Mouse (Mus musculus) frontal cortex, postnatal 25 days (tissue): Measurements from ENCODE around the gene Fgfr2.

Experiments
- DNase-seq, 2 experiments: peaks; one replicate each; pipeline ENCODE4 v3.0.0; 2022; ENCODE audit warnings: low spot score in 2 of 2

The Fgfr2 gene

GRCm38 (mm10) chr7:132575623-132576022 is 547.5 kb downstream of the Fgfr2 start:
- DNase-seq, result peak; percentile 48 to 71

DNA sequence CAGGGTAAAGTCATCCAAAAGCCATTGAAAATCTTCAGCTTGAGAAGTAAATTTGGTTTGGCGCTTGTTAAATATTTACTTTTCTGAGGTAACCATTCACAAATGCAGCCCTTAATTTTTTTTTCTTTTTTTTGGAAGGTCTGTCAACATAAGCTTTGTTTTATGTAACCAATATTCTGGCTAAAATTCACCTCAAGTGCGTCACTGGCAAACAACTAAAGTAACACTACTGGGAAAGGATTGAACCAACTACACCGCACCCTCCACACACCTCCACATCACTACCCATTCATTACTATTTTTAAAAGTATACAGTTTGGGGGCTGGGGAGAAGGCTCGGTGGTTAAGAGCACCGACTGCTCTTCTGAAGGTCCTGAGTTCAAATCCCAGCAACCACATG is 548.5 kb downstream of the Fgfr2 start:
- DNase-seq, result no peak

DNA sequence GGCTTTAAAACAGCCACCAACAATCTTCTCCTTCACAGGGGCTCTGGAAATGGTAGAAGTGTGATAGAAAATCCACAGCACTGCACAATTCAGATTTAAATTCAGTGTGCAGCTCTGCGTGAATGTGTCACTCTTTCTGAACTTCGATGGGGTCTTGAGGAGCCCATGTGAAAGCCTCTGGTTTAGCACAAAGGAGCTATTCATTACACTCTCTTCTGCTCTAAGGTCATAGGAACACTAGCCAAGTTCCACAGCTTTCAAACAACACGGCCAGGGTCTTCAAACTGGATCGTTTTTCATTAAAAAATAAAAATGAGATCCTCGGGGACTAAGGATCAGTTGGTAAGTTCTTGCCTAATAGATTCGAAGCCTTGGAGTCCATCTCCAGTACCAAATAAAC is 549.9 kb downstream of the Fgfr2 start:
- no peak for DNase-seq

DNA sequence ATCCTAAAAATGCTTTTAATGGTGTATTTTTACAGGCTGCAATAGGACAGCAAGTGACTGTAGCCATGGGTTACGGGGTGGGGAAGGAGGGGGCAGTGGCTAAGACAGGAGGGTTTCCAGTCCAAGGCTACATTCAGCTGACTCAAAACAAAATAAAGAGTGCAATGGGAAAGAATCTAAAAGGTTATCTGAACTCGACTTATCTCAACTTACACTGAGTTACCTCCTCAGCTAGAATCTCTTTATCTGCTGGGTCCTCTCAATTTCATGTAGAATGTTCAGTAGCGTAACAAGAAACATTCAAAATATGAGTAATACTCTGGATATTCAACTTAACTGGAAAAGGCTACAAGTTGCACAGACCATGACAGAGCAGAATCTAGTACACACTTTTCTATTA is 550.4 kb downstream of the Fgfr2 start:
- no peak for DNase-seq

DNA sequence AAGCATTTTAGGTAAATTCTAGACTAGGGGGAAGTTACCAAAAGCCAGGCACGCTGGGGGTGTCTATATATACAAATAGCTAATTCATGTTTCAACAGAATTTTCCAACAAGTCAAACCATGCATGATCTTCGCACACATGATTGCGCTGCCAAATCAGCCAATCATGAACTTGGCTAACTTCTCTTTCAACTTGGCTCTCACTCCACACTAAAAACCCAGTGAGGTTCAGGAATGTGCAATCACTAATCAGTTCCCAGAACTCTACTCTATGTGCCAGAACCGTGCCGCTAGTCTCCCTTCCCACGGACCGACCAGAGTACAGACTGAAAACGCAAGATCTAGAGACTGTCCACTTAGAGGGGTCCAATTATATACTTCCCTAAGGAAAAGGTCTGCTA is 551.7 kb downstream of the Fgfr2 start:
- no peak for DNase-seq

- no peak for DNase-seq
These were observed 553.1 kb downstream of the Fgfr2 start for GRCm38 (mm10) chr7:132570071-132570470.

- no peak for DNase-seq
These were observed 554.3 kb downstream of the Fgfr2 start for GRCm38 (mm10) chr7:132568817-132569216.

GRCm38 (mm10) chr7:132565831-132566230 is 557.3 kb downstream of the Fgfr2 start:
- no peak for DNase-seq

GRCm38 (mm10) chr7:132559138-132559766 is 563.9 kb downstream of the Fgfr2 start:
- DNase-seq, result no peak

DNA sequence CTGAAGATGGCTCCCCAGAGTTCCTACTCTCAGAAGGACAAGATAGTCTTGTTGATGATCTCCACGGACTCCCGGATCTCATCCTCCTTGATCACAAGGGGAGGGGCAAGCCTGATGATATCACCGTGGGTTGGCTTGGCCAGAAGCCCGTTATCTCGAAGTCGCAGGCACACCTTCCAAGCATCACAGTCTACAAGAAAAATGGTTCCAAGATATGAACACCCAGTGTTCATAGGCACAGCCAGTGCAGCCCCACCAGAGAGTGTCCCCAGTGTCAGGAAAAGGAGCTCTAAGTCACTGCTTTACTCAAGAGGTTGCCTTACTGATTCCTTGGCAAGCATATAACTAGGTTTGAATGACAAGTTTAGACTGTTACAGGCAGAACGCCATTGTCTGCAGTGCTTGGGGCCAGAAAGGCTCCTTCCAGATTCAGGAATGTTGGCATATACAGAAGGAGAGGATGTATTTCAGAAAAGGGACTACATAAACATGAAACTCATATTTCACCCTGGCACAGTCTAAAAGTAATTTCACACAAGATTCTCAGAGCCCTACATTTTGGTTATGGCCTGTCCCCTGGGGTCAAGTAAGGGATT is 564.9 kb downstream of the Fgfr2 start:
- DNase-seq, result no peak

DNA sequence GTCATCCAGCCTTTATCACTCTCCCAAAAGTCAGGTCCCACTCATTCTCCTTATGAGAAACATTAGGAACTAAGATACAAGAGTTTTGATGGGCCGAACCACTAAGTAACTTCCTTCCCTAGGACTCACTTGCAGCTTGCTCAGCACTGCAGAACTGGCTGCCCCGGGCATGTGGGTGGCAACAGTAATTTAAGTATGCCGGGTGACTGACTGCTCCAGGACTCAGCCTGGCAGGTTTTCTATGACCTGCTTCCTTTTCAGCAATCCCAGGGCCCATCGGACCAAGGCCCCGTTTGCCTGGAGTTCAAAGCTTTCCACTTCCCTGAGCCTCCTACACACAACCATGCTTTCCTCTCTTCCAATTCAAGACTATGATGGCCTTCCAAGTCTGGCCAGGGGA is 566.6 kb downstream of the Fgfr2 start:
- no peak for DNase-seq

GRCm38 (mm10) chr7:132555911-132556310 is 567.2 kb downstream of the Fgfr2 start:
- DNase-seq, result no peak

DNA sequence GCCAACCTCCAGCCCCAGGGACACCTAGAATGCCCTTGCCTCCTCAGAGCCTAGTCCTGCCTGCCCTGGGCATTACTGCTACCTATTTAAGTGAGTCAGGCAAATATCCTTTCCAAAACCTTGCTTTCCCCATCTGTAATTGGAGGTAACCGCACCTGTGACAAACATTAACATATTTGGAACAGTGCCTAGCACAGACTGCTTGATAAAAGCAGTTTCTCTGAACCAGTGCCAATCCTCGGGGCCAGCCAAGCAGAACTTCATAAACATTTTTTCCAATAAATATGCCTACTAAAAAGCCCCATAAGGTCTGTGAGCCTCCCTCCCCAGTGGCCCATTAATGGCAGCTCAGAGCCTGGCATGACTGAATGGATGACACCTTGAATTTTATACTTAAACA is 569.1 kb downstream of the Fgfr2 start:
- DNase-seq, result no peak

GRCm38 (mm10) chr7:132551351-132552126 is 571.6 kb downstream of the Fgfr2 start:
- peak; percentile 96 to 97 for DNase-seq

GRCm38 (mm10) chr7:132547126-132547525 is 576.0 kb downstream of the Fgfr2 start:
- DNase-seq, result no peak

DNA sequence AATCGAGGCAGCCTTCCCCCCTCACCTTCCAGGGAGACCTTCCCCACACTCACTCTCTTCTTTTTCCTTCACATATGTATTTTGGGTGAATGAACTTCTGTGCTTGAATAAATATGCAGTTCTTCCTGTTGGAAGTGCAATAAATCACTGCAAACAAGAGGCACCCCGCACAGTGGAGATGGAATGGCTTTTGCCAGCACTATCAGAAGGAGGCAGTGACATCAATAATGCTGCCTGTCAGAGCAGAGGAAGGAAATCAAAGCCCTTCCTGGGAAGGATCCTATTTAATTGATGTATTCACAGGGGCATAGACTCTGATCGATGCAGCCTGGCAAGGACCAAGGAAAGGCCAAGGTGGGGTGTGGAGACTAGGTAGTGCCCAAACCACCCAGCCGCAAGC is 580.7 kb downstream of the Fgfr2 start:
- DNase-seq, result no peak

DNA sequence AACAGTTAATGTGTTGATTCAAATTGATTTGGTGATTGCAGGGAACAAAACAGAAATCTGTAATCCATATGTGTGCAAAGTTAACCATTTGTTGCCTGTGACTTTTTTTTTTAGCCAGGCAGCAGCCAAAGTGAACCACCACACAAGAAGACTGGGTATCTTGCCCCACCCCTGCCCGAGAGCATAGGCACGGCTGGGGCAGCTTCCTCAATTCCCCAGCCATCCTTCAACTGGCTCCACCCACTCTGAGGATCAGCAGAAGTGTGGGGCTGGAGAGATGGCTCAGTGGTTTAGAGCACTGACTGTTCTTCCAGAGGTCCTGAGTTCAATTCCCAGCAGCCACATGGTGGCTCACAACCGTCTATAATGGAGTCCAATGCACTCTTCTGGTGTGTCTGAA is 581.6 kb downstream of the Fgfr2 start:
- no peak for DNase-seq

DNA sequence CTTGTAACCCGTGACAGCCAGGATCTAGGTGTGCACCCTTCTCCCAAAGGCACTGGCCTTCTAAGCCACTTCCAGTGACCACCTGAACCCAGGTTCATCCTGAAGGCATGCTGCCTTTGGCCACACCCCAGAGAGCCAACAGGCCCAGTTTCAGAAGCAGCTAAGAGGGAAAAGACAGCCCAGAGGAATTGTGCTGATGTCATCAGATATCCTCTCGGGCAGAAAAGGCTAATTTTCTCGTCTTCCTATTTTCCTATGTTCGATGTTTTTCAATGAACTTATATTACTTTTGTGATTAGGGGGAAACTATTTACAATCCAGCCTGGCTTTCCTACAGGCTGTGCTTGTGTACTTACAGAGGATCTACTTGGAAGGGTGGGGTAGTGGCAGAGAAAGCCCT is 582.6 kb downstream of the Fgfr2 start:
- no peak for DNase-seq

DNA sequence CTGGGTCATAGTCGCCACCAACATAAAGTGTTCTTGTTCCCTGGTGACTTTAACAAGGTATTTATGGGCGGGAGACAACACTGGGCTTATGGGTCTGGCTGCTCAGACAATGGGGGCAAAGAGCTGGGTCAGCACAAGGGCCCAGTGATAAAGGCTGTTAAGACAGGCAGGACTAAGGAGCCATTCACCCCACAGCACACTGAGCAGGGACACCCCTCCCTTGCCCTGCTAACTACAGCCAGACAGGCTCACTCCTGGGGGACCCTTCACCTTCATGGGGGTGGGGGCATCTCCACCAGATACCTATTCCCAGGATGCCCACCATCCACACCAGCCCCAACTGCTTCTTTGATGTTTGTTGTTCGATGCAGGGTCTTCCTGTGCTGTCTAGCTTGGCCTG is 593.9 kb downstream of the Fgfr2 start:
- DNase-seq, result no peak

- DNase-seq, result no peak
These were observed 609.6 kb downstream of the Fgfr2 start for GRCm38 (mm10) chr7:132513419-132513982.

GRCm38 (mm10) chr7:132509110-132509509 is 614.0 kb downstream of the Fgfr2 start:
- DNase-seq, result no peak

DNA sequence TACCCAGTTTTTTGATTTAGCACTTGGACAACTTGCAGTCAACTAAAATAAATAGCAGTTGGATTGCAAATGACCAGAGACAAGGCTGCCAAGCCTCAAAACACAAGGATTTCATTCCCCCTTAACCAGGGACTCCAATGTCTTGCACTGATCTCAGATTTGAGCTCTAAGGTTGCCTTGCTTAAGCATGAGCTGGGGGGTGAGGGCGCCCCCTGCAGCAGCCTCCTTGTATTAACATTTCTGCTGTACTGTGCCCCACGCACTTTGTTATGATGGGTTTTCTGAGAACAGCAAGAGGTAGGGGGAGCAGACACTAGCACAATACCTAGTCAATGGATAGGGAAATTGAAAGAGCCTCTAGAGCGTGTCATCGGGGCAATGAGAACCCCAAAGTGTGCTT is 615.8 kb downstream of the Fgfr2 start:
- no peak for DNase-seq

- DNase-seq, result no peak
These were observed 616.9 kb downstream of the Fgfr2 start for GRCm38 (mm10) chr7:132506226-132506625.
